Mouse (Mus musculus): ENCODE data around the gene Metap1d. TPM values are rescaled to one million over a fixed set of nuclear protein-coding genes. Genes with fewer than 3 reads are reported as not detected.

The Metap1d gene
- total RNA-seq, 2 experiments from 2014 or later: 12.3 to 19.6 TPM

DNA sequence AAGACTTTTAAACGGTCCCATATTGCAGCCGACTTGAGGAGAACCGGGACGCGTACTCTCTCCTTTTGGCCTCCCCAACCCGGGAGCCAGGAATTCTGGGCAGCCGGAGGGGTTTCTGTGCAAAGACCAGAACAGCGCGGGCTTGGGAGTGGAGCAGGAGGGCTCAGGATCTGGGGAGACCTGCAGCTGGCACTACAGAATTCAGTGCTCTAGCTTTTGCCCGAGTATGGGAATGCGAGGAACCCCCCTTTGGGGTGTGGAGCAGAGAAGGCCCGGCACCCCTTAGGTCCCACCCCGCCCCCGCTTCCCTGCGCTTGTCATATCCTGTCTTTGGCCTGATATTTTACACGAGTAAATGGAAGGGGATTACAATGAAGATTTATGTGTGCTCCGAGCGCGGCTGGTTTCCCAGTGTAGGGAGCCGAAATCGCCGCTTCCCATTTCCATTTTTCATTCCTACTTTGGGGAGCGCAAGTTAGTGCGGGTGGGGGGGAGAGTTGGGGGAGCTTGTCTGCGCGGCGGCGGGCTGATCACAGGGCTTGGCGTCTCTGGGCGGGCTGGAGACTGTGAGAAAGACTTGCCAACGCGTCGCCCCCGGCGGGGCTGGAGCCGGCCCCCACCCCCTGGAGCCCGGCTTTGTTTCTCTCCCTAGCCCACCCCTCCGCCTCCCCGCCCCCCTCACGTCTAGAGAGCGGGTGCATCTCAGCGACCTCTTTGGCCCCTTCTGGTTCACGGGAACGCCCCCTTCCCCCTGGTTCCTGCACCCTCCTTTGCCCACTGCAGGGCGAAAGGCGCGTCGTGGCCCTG is 87.7 kb downstream of the Metap1d start:
- DNase-seq (ENCODE audit: low spot score in 2 of 2): peak in 1 of 2 experiments; percentile 19
- intact Hi-C loops (cut with DNase I): loop anchor here (5.0 to 10.0 kb wide), 2 partner anchors 1066 to 1731 kb away; partner anchors contain the start of genes Sp5 and Sp9

DNA sequence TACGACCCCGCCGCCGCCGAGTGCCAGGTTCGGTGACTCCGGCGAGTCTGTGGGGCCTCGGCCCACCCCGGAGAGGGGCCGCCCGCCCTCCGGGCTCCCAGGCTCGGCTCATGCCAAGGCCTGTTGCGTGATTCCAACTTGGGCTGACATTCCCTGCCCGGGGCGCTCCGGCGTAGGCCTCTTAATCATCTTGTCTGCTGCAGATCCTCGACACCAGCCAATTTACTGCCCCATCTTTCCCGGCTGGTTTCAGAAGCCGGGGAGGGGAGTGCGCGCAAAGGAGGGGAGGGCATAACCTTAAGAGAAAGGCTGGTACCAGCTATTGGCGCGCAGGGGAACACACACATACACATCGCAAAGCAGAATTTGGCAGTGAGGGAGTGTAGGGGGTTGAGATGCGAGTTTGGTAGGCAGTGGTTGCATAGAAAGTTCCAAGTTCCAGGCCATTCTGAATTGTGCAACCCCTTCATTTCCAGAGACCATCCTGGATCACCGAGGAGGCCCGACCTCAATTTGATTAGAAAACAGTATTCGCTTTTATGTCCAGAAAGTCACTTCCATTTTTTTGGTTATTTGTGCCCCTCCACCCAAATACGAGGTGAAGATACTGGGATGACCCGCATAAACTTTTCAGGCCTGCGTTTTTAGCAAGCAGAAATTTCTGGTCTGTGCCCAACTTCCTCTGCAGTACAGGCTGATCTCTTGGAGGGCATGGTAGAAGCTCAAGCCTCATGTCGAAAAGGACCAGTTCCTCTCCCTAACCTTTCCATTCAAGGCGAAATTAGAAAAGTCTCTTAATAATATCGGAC is 88.5 kb downstream of the Metap1d start:
- no peak for DNase-seq (ENCODE audit: low spot score in 2 of 2)

DNA sequence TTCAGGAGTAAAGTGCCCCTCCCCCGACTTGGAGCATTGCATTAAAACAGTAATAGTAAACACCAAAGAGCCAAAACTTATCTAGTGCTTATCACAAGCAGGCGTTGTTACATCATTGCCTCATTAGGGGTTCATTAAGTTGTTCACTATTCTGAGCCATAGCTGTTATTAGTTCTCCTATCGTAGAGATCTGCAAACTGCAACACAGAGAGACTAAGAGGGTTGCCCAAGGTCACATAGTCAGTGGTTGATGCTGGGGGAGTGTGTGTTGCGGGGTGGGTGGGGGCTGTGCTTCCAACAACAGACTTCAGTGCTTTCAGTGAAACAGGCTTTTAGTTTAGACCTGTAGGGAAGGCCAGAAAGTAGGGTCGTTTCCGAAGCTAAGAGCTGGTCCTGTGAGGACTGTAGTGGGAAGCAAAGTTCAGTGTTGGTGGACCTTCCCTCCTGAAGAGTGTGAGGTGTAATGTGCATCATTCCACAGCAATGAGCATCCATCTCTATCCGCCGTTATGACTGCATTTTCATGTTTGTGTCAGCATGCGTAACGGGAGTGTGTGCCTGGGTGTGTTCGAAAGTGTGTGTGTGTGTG is 89.2 kb downstream of the Metap1d start:
- intact Hi-C loops (cut with DNase I): loop anchor here (5.0 to 10.0 kb wide), 2 partner anchors 1068 to 1730 kb away; partner anchors contain the start of genes Sp5 and Sp9
- no peak for DNase-seq (ENCODE audit: low spot score in 2 of 2)

More for the DNA sequence above, 88.5 kb downstream of the Metap1d start:
- intact Hi-C loops (cut with DNase I): loop anchor here (5.0 to 10.0 kb wide), 2 partner anchors 1067 to 1731 kb away; partner anchors contain the start of genes Sp5 and Sp9

DNA sequence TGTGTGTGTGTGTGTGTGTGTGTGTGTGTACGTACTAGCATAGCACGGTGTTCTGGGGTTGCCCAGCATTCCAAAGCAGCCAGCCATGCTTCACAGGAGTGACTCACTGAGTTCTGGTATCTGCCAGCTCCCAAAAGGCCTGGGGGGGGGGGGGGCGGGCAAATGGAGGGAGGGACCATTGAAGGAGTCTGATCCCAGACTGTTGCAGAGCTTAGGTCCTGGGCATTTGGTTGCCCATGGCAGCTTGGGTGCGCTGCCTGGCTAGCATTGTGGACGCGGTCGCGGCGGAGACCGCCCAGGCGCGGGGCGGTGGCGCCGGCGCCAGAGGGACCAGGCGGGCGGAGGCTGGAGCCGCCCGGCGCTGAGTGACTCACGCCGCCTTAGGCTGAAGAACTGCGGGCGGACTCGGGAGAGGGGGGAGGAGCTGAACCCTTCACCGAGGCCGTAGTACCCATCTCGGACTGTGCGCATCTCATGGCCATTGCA is 89.8 kb downstream of the Metap1d start:
- DNase-seq (ENCODE audit: low spot score in 2 of 2): peak in 1 of 2 experiments; percentile 12
- intact Hi-C loops (cut with DNase I): loop anchor here (5.0 to 10.0 kb wide), 2 partner anchors 1068 to 1729 kb away; partner anchors contain the start of genes Sp5 and Sp9

DNA sequence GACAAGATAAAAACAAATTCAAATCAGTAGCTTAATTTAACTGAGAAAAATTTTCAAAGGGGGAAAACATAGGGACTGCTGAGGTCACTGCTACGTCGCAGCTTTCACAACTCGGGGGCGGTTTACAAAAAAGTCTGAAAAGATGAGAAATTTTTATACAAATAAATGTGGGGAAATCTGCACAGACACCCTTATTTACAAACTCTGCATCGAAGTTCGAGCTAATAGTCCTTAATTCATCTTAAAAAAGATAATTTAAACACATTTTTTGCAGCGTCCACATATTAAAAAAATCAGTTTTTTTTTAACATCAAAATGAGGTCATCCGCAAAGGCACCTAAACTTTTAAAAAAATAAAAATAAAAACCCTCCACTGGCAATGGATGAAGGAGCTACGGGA is 90.5 kb downstream of the Metap1d start:
- no peak for DNase-seq (ENCODE audit: low spot score in 2 of 2)
- intact Hi-C loops (cut with DNase I): loop anchor here (5.0 to 10.0 kb wide), 2 partner anchors 1069 to 1729 kb away; partner anchors contain the start of genes Sp5 and Sp9

DNA sequence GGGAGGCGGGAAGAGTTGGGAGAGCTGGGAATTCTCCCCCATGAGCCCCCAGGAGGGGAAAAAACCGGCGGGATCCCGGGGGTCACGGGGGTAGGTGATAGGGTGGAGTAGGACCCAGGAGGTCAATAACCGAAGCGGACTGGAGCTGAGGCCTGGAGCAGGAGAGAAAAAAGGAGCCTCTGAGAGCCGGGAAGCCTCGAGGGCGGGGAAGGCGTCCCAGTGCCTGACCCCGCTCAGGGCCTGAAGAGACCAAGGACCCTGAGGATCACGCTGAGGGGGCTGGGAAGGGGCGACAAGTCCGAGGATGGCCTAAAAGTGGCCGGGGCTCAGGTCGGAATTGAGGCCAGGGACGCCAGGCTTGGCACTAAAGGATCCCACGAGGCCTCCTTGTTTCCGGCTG is 90.9 kb downstream of the Metap1d start:
- intact Hi-C loops (cut with DNase I): loop anchor here (2.0 to 10.0 kb wide), 3 partner anchors 13 to 1728 kb away; partner anchors contain the start of genes Sp5 and Sp9
- peak in 1 of 2 experiments; percentile 13 for DNase-seq (ENCODE audit: low spot score in 2 of 2)

DNA sequence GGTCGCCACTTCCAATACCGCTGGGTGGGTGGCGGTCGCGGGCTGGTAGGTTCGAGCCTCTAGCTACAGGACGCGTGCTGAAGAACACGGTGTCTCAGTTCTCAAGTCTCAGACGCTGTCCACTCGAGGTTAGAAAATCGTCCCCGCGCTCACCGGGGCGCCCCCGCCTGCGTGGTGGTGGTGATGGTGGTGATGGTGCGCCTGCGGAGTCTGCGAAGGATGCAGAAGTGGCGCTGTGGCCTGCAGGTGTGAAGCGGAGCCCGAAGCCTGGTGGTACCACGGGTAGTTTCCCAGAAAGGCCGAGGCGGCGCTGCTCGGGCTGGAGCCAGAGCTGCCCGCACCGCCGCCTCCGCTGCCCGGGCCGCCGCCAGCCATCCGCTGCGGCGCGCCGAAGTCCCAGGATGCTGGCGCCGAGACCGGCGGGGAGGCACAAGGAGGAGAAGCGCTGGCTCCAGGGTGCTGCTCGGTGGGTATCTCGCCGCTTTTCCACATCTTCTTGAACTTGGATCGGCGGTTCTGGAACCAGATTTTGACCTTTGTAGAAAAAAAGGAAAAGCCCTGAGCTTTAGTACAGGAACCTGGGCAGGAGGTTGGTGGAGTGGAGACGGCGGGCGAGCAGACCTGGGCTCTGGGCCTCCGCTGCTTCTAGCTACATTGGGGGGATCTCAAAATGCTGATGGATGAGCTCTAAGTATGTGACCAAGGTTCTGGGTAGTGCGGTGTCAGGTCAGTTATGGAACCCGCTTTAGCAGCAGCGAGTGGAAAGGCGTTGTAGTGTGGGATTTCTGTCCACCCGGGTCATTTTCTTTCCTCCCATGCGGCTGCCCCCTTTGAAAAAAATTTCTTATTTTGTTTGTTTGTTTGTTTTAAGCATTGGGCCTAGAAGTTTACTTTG is 91.6 kb downstream of the Metap1d start:
- intact Hi-C loops (cut with DNase I): loop anchor here (2.0 to 10.0 kb wide), 4 partner anchors 14 to 1728 kb away; partner anchors contain the start of genes Sp5 and Sp9
- peak in 1 of 2 experiments; percentile 28 for DNase-seq (ENCODE audit: low spot score in 2 of 2)

DNA sequence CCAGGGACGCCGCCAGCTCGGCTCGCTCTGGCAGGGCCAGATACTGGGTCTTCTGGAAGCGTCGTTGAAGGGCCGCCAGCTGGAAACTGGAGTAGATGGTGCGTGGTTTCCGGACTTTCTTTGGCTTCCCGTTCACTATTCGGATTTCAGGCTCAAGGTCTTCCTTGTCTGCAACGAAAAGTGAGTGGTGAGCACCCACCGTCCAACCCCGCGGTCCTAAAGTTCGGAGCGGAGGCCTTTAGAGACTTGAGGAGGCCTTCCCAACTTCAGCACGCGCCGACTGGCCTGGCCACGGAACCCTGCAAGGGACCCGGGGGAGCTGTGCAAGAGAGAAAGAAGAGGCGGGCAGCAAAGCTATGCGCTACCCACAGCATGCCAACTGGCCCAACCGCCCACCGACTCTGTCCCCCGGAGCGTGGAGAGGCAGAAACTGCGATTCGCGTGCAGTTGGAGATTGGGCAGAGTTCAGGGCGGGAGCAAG is 92.4 kb downstream of the Metap1d start:
- DNase-seq (ENCODE audit: low spot score in 2 of 2): no peak
- intact Hi-C loops (cut with DNase I): loop anchor here (2.0 to 10.0 kb wide), 3 partner anchors 15 to 1071 kb away; partner anchors contain the start of gene Sp5

DNA sequence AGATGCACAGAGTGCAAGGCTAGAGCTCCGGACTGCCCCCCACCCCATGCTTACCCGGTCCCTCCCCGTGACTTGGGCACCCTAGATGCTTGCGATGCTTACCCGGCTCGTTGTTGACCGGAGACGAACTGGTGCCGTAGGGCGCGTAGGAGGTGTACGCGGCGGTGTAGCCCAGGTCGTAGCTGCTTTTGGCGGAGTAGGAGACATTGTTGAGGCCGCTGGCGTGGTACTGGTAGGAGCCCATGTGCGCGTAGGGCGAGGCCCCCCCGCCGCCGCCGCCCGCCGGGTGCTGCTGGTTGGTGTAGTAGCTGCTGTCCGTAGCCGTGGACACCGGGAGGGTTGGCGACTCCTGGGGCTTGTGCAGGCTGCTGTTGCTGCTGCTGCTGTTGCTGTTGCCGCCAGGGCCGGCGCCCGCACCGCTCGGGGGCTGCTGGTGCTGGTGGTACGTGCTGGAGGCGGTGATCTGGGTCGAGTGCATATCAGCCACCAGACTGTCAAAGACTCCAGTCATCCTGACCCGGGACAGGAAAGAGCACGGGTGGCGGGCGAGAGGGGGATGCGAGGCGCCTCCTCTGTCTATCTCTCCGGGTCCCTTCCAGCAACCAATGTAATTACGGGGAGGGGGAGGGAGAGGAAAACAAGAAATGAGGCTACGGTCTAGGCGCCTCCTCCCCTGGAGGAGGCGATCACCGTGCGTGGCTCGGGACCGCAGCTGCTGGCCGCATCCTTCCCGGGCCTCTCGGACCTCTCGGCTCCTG is 93.0 kb downstream of the Metap1d start:
- intact Hi-C loops (cut with DNase I): loop anchor here (2.0 to 10.0 kb wide), 3 partner anchors 15 to 1071 kb away; partner anchors contain the start of gene Sp5
- peak in 1 of 2 experiments; percentile 40 for DNase-seq (ENCODE audit: low spot score in 2 of 2)

DNA sequence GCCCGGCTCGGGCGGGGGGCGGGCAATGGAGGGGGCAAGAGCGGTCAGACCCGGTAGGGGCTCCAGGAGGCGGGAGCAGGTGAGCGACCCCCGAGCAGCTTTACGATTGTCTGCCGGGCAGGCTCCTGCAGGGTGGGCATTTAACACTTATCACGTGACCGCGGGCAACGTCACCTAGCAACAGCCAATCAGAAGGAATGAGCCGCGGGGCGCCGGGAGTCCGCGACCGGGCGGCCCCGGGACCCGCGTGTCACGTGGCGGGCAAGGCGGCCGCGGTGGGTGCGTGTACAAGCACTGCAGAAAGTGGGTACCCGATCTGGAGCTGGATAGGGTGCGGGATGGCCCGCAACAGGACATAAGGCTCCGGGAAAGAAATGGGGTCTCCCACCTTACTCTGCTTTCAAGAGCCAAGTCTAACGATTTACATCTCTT is 93.6 kb downstream of the Metap1d start, which contains the start of gene Dlx2:
TSS of gene Dlx2 (minus strand) at position 115 of the 432 bp plus-strand sequence.
- DNase-seq (ENCODE audit: low spot score in 2 of 2): peak in 1 of 2 experiments; percentile 36

DNA sequence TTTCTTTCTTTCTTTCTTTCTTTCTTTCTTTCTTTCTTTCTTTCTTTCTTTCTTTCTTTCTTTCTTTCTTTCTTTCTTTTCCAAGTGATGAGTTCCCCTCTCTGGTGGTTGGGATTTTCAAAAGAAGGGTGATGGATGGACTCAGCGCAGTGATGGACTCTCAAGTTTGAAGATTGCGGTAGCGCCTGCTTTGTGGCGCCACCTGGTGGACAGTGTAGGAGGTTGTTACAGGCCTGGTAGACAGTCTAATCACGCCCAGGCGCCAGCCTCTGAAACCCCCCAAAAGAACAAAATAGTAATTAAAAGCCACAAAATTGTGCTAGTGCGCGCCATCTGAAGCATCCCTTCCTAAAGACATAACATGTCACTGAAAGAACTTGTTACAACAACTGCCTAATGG is 94.8 kb downstream of the Metap1d start:
- DNase-seq (ENCODE audit: low spot score in 2 of 2): peak in 1 of 2 experiments; percentile 23
- intact Hi-C loops (cut with DNase I): loop anchor here (5.0 to 10.0 kb wide), 2 partner anchors 296 to 1073 kb away; partner anchors contain the start of gene Sp5

More for the DNA sequence above, 93.6 kb downstream of the Metap1d start, which contains the start of gene Dlx2:
- intact Hi-C loops (cut with DNase I): loop anchor here (5.0 to 10.0 kb wide), 2 partner anchors 294 to 1072 kb away; partner anchors contain the start of gene Sp5

DNA sequence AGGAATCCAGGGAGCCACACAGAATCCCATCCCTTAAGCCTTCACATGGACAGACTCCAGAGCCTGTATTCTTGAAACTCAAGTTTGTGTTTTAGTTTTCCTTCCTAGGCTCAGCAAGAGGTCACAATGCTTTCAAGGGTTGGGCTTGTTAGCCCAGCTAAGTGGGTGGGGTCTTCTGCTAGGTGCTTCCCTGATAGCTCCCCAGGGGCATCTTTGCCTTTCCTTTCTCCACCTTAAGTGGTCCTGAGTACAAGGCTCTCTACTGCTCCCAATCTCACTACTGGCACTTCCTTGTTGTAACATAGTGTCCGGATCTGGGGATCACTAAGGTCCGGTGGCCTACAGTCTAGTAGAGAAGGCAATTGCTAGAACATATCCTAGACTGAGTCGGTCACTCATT is 97.3 kb downstream of the Metap1d start:
- intact Hi-C loops (cut with DNase I): no loop called here
- DNase-seq (ENCODE audit: low spot score in 2 of 2): no peak

DNA sequence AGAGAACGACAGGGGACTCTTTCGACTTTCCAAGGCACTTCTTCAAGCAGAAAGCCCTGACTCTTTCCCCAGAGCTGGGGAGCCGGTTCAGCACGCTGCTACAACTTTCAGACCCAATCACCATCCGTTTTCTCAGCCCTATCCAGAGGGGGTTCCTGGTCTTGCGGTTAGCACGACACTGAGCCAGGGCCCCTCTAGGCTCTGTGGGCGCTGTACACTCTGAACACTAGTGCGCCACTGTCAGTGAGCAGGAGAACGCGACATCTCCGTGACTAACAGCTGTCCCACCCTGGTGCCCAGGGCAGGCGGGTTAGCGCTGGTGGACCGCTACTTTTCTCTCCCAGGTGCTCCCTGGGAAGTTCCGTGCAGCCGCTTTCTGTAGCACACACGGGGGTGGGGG is 98.6 kb downstream of the Metap1d start:
- no peak for DNase-seq (ENCODE audit: low spot score in 2 of 2)
- intact Hi-C loops (cut with DNase I): no loop called here

DNA sequence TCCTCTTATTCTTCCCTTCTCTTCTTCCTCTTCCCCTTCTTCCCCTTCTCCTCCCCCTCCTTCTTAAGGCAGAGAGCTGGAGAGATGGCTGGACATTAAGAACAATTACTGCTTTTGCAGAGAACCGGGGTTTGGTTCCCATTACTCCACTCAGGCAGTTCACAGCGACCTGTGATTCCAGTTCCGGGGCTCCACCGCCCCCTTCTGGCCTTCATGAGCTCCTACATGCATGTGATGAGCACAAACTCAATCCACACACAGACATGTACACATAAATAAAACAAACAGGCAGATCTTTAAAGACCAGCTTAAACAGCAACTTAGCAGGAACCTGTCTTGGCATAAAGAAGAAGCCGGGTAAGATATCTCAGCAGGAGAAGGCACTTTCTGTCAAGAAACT is 103.0 kb downstream of the Metap1d start:
- intact Hi-C loops (cut with DNase I): no loop called here
- no peak for DNase-seq (ENCODE audit: low spot score in 2 of 2)

DNA sequence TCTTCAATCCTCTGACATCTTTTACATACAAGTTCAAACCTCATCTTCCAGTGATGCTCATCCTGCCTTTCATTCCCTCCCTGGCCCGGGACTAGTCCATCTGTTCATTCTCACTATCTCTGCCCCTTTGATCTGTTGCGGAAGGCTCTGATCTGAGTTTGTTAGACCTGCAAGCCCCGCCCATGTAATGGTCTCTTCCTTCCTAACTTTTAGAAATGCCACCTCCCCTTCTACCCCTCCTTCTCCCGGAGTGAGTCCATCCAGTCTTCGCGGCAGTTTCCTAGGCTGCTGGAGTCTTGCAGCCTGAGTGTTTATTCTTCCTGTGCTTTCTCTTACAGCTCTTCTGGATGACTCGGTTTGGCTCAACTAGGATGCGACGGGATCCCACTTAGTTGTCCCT is 113.4 kb downstream of the Metap1d start:
- no peak for DNase-seq (ENCODE audit: low spot score in 2 of 2)
- intact Hi-C loops (cut with DNase I): no loop called here

DNA sequence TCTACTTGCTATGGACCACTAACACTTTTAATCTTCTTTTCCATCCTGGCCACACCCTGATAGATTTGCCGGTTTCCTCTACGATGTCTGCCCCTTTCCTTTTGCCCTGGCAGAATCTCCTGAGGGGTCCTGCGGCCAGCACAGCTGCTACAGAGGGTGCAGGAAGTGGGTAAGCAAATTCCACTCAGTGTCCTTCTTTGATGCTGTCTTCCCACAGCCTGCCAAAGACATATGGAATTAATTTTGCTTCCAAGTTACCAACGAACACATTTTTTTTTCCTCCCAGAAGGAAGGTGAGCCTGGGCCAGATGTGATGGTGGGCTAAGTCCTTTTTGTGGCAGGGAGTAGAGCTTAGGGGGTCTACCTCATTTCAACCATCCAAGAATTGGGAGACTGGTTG is 120.7 kb downstream of the Metap1d start:
- intact Hi-C loops (cut with DNase I): no loop called here
- DNase-seq (ENCODE audit: low spot score in 2 of 2): no peak
